Mouse (Mus musculus): ENCODE measurements around the gene Hscb. TPM values are rescaled to one million over a fixed set of nuclear protein-coding genes. Genes with fewer than 3 reads are reported as not detected.
A peak's percentile ranks its signal among the peaks of the same experiment; 100 is the strongest.

Hscb gene
- polyA plus RNA-seq, 1 experiment from 2014 or later: 27.4 TPM

GRCm38 (mm10) chr5:110809667-110810325 is 29.8 kb downstream of the Hscb start, which contains the start of gene Ulk1:
Gene Ulk1 (minus strand): TSS chr5:110810097.
- peaks cover 27% of the 10 kb centered on the region for H3K4me1 ChIP-seq
- DNase-seq (ENCODE audit: low spot score): peak; percentile 100
- under 1% methylated on average over 80 of the region's 80 CpGs for WGBS

GRCm38 (mm10) chr5:110808821-110809666 is 30.5 kb downstream of the Hscb start:
- Histone ChIP-seq H3K4me3 (peak overlapping the region; percentile 95), H3K4me1 (peaks cover 31% of the 10 kb centered on the region), H3K36me3 (peaks cover 28% of the 10 kb centered on the region), H3K27me3 (ENCODE audit: insufficient read depth, poor library complexity, severe bottlenecking) (no peaks in the 10 kb centered on the region), H3K27ac (peak overlapping the region; percentile 95), H3K9me3 (no peaks in the 10 kb centered on the region)
- 4% methylated on average over 27 of the region's 27 CpGs for WGBS
- peak; percentile 78 for DNase-seq (ENCODE audit: low spot score)

More at GRCm38 (mm10) chr5:110809667-110810325, 29.8 kb downstream of the Hscb start, which contains the start of gene Ulk1:
- peaks cover 21% of the 10 kb centered on the region for H3K36me3 ChIP-seq
- no peaks in the 10 kb centered on the region for H3K9me3 ChIP-seq
- H3K27me3 ChIP-seq (ENCODE audit: insufficient read depth, poor library complexity, severe bottlenecking): no peaks in the 10 kb centered on the region
- H3K4me3 ChIP-seq: peak within 1 kb of the TSS; percentile 95
- peak within 1 kb of the TSS; percentile 95 for H3K27ac ChIP-seq

- 1% methylated on average over 14 of the region's 14 CpGs for WGBS
- Histone ChIP-seq H3K9me3 (no peaks in the 10 kb centered on the region), H3K4me3 (peak overlapping the region; percentile 95), H3K36me3 (peaks cover 28% of the 10 kb centered on the region), H3K27ac (peak overlapping the region; percentile 75), H3K27me3 (ENCODE audit: insufficient read depth, poor library complexity, severe bottlenecking) (no peaks in the 10 kb centered on the region), H3K4me1 (peaks cover 31% of the 10 kb centered on the region)
- peak; percentile 94 for DNase-seq (ENCODE audit: low spot score)
Observed at GRCm38 (mm10) chr5:110808061-110808631, 31.4 kb downstream of the Hscb start.

- no peak for DNase-seq (ENCODE audit: low spot score)
- Histone ChIP-seq H3K9me3 (no peaks in the 10 kb centered on the region), H3K4me1 (peaks cover 35% of the 10 kb centered on the region), H3K36me3 (peaks cover 28% of the 10 kb centered on the region), H3K27ac (peak overlapping the region; percentile 75; the same call in 1 of the 2 replicates), H3K27me3 (ENCODE audit: insufficient read depth, poor library complexity, severe bottlenecking) (no peaks in the 10 kb centered on the region), H3K4me3 (peak overlapping the region; percentile 95)
- 84% methylated on average over 4 of the region's 4 CpGs for WGBS
Observed at GRCm38 (mm10) chr5:110807453-110807852, 32.1 kb downstream of the Hscb start.

GRCm38 (mm10) chr5:110806676-110807075 is 32.9 kb downstream of the Hscb start:
- no peaks in the 10 kb centered on the region for H3K27me3 ChIP-seq (ENCODE audit: insufficient read depth, poor library complexity, severe bottlenecking)
- no peak overlapping the region for H3K4me3 ChIP-seq
- DNase-seq (ENCODE audit: low spot score): peak; percentile 63
- peaks cover 38% of the 10 kb centered on the region for H3K4me1 ChIP-seq
- 94% methylated on average over 1 of the region's 1 CpGs for WGBS
- H3K9me3 ChIP-seq: no peaks in the 10 kb centered on the region
- H3K36me3 ChIP-seq: peaks cover 35% of the 10 kb centered on the region
- no peak overlapping the region for H3K27ac ChIP-seq

GRCm38 (mm10) chr5:110806154-110806553 is 33.4 kb downstream of the Hscb start:
- H3K4me3 ChIP-seq: no peak overlapping the region
- H3K36me3 ChIP-seq: peaks cover 40% of the 10 kb centered on the region
- no peak for DNase-seq (ENCODE audit: low spot score)
- 90% methylated on average over 4 of the region's 4 CpGs for WGBS
- H3K9me3 ChIP-seq: no peaks in the 10 kb centered on the region
- no peaks in the 10 kb centered on the region for H3K27me3 ChIP-seq (ENCODE audit: insufficient read depth, poor library complexity, severe bottlenecking)
- no peak overlapping the region for H3K27ac ChIP-seq
- H3K4me1 ChIP-seq: peaks cover 39% of the 10 kb centered on the region

GRCm38 (mm10) chr5:110804012-110804743 is 35.4 kb downstream of the Hscb start:
- no peak overlapping the region for H3K4me3 ChIP-seq
- H3K4me1 ChIP-seq: peaks cover 43% of the 10 kb centered on the region
- H3K36me3 ChIP-seq: peaks cover 59% of the 10 kb centered on the region
- H3K27me3 ChIP-seq (ENCODE audit: insufficient read depth, poor library complexity, severe bottlenecking): no peaks in the 10 kb centered on the region
- no peaks in the 10 kb centered on the region for H3K9me3 ChIP-seq
- H3K27ac ChIP-seq: no peak overlapping the region
- 85% methylated on average over 7 of the region's 7 CpGs for WGBS
- DNase-seq (ENCODE audit: low spot score): no peak

- Histone ChIP-seq H3K9me3 (no peaks in the 10 kb centered on the region), H3K36me3 (peaks cover 72% of the 10 kb centered on the region), H3K27me3 (ENCODE audit: insufficient read depth, poor library complexity, severe bottlenecking) (no peaks in the 10 kb centered on the region), H3K4me3 (no peak overlapping the region), H3K4me1 (peaks cover 37% of the 10 kb centered on the region), H3K27ac (no peak overlapping the region)
- DNase-seq (ENCODE audit: low spot score): no peak
Observed at GRCm38 (mm10) chr5:110802809-110803208, 36.8 kb downstream of the Hscb start.

GRCm38 (mm10) chr5:110802186-110802585 is 37.4 kb downstream of the Hscb start:
- Histone ChIP-seq H3K36me3 (peaks cover 78% of the 10 kb centered on the region), H3K4me3 (no peak overlapping the region), H3K4me1 (peaks cover 33% of the 10 kb centered on the region), H3K27me3 (ENCODE audit: insufficient read depth, poor library complexity, severe bottlenecking) (no peaks in the 10 kb centered on the region), H3K27ac (no peak overlapping the region), H3K9me3 (no peaks in the 10 kb centered on the region)
- WGBS: 80% methylated on average over 4 of the region's 4 CpGs
- DNase-seq (ENCODE audit: low spot score): no peak

- Histone ChIP-seq H3K27me3 (ENCODE audit: insufficient read depth, poor library complexity, severe bottlenecking) (no peaks in the 10 kb centered on the region), H3K27ac (no peak overlapping the region), H3K9me3 (no peaks in the 10 kb centered on the region), H3K36me3 (peaks cover 79% of the 10 kb centered on the region), H3K4me3 (no peak overlapping the region), H3K4me1 (peaks cover 26% of the 10 kb centered on the region)
- WGBS: 92% methylated on average over 3 of the region's 3 CpGs
- no peak for DNase-seq (ENCODE audit: low spot score)
Observed at GRCm38 (mm10) chr5:110801036-110801624, 38.4 kb downstream of the Hscb start.

- Histone ChIP-seq H3K4me3 (no peak overlapping the region), H3K27ac (no peak overlapping the region), H3K27me3 (ENCODE audit: insufficient read depth, poor library complexity, severe bottlenecking) (no peaks in the 10 kb centered on the region), H3K36me3 (peaks cover 94% of the 10 kb centered on the region), H3K4me1 (peaks cover 21% of the 10 kb centered on the region), H3K9me3 (no peaks in the 10 kb centered on the region)
- no peak for DNase-seq (ENCODE audit: low spot score)
- WGBS: 82% methylated on average over 4 of the region's 4 CpGs
Observed at GRCm38 (mm10) chr5:110797696-110798095, 41.9 kb downstream of the Hscb start.

- peaks cover 99% of the 10 kb centered on the region for H3K36me3 ChIP-seq
- H3K27ac ChIP-seq: no peak overlapping the region
- 91% methylated on average over 7 of the region's 7 CpGs for WGBS
Observed at GRCm38 (mm10) chr5:110794363-110794762, 45.2 kb downstream of the Hscb start.

More at GRCm38 (mm10) chr5:110794363-110794762, 45.2 kb downstream of the Hscb start:
- H3K9me3 ChIP-seq: no peaks in the 10 kb centered on the region
- no peak overlapping the region for H3K4me3 ChIP-seq
- H3K4me1 ChIP-seq: peaks cover 9% of the 10 kb centered on the region; the same call in 1 of the 2 replicates
- no peak for DNase-seq (ENCODE audit: low spot score)
- H3K27me3 ChIP-seq (ENCODE audit: insufficient read depth, poor library complexity, severe bottlenecking): no peaks in the 10 kb centered on the region

All from heart, embryonic 10.5 days (tissue).